Mouse (Mus musculus) CH12.LX (cell line): Measurements from ENCODE around the gene Mybph. TPM values are rescaled to one million over a fixed set of nuclear protein-coding genes. Genes with fewer than 3 reads are reported as not detected.

Experiments
- DNase-seq: peaks from one replicate; pipeline ENCODE4 v3.0.0-alpha.2; 2013; ENCODE audit errors: extremely low read depth
- H3K27ac ChIP-seq: 2 replicates; pipeline ENCODE4 v1.5.1; 2012; ENCODE audit warnings: low read depth, mild to moderate bottlenecking, control low read depth, moderate library complexity; ENCODE audit not compliant: insufficient read depth
- H3K27me3 ChIP-seq: replicated peaks from 2 replicates; pipeline ENCODE3; 2012; ENCODE audit warnings: inconsistent platforms
- H3K36me3 ChIP-seq, 2 experiments: replicated peaks in 1 of 2; 2 replicates each; pipeline versions ENCODE3 to v1.6.1; 2012; ENCODE audit warnings: inconsistent platforms in 1 of 2, low read length in 1 of 2, mild to moderate bottlenecking in 1 of 2, mixed read lengths in 1 of 2, moderate library complexity in 1 of 2; ENCODE audit not compliant: control insufficient read depth in 1 of 2, insufficient read depth in 1 of 2
- H3K4me1 ChIP-seq, 2 experiments: 2 replicates each; pipeline ENCODE4 v1.6.1; 2012; ENCODE audit warnings: inconsistent platforms in 1 of 2, moderate library complexity in 1 of 2; ENCODE audit not compliant: insufficient read depth in 2 of 2, control insufficient read depth in 1 of 2
- H3K4me2 ChIP-seq: 2 replicates; pipeline ENCODE4 v1.6.1; 2012; ENCODE audit warnings: low read depth, mild to moderate bottlenecking, control low read depth; ENCODE audit not compliant: poor library complexity, insufficient read depth, severe bottlenecking
- H3K4me3 ChIP-seq, 3 experiments: fragments of 150-350 bp in 1 of 3; sonication (generic) in 1 of 3; replicated peaks in 1 of 3; 2 replicates each; pipeline versions ENCODE3 to v1.5.1; 2011 to 2012; ENCODE audit warnings: low read depth in 2 of 3, low read length in 2 of 3, mild to moderate bottlenecking in 2 of 3, moderate library complexity in 2 of 3, control low read depth in 1 of 3, improper control_type of control experiment in 1 of 3, inconsistent platforms in 1 of 3, mixed read lengths in 1 of 3; ENCODE audit not compliant: poor library complexity in 1 of 3
- H3K79me2 ChIP-seq: replicated peaks from 2 replicates; pipeline ENCODE4 v1.6.1; 2012; ENCODE audit warnings: mild to moderate bottlenecking, moderate library complexity; ENCODE audit not compliant: control insufficient read depth, poor library complexity, insufficient read depth, severe bottlenecking; ENCODE audit errors: extremely low read depth
- H3K9ac ChIP-seq: 2 replicates; pipeline ENCODE4 v1.6.1; 2012; ENCODE audit warnings: low read depth, mild to moderate bottlenecking, control low read depth, moderate library complexity; ENCODE audit not compliant: insufficient read depth
- H3K9me3 ChIP-seq: replicated peaks from 2 replicates; pipeline ENCODE3; 2012; ENCODE audit warnings: low read length, inconsistent platforms, mixed read lengths
- CTCF ChIP-seq, 2 experiments: IDR thresholded peaks in 1 of 2; conservative IDR thresholded peaks in 1 of 2; 2 replicates each; pipeline ENCODE4 v1.5.1; 2011 to 2012; ENCODE audit warnings: low read depth in 2 of 2, low read length in 2 of 2, improper control_type of control experiment in 1 of 2, inconsistent platforms in 1 of 2, mild to moderate bottlenecking in 1 of 2, moderate library complexity in 1 of 2
- ETS1 ChIP-seq: conservative IDR thresholded peaks from 2 replicates; pipeline ENCODE4 v1.6.1; 2012; ENCODE audit warnings: low read depth, mild to moderate bottlenecking, inconsistent platforms, low read length, improper control_type of control experiment, moderate library complexity
- HCFC1 ChIP-seq: IDR thresholded peaks from 2 replicates; pipeline ENCODE4 v1.6.1; 2012; ENCODE audit warnings: low read depth, mild to moderate bottlenecking, inconsistent platforms, low read length, improper control_type of control experiment
- IRF4 ChIP-seq: IDR thresholded peaks from 2 replicates; pipeline ENCODE4 v1.6.1; 2014; ENCODE audit warnings: low read depth, mild to moderate bottlenecking, inconsistent platforms, low read length, improper control_type of control experiment
- JUND ChIP-seq: conservative IDR thresholded peaks from 2 replicates; pipeline ENCODE4 v1.6.1; 2011; ENCODE audit warnings: low read depth, low read length, improper control_type of control experiment
- KAT2A ChIP-seq: IDR thresholded peaks from 2 replicates; pipeline ENCODE4 v1.6.1; 2012; ENCODE audit warnings: low read length, improper control_type of control experiment, inconsistent platforms; ENCODE audit not compliant: insufficient replicate concordance
- MAX ChIP-seq: IDR thresholded peaks from 2 replicates; pipeline ENCODE4 v1.6.1; 2011; ENCODE audit warnings: low read length, improper control_type of control experiment
- MYC ChIP-seq: IDR thresholded peaks from 2 replicates; pipeline ENCODE4 v1.6.1; 2011; ENCODE audit warnings: low read depth, mild to moderate bottlenecking, improper control_type of control experiment, low read length
- POLR2A ChIP-seq: IDR thresholded peaks from 2 replicates; pipeline ENCODE4 v1.6.1; 2011; ENCODE audit warnings: low read depth, mild to moderate bottlenecking, improper control_type of control experiment, low read length
- RAD21 ChIP-seq: IDR thresholded peaks from 2 replicates; pipeline ENCODE4 v1.6.1; 2011; ENCODE audit warnings: low read depth, mild to moderate bottlenecking, low read length, improper control_type of control experiment, moderate library complexity
- TBP ChIP-seq: conservative IDR thresholded peaks from 2 replicates; pipeline ENCODE4 v1.6.1; 2011; ENCODE audit warnings: low read depth, low read length, improper control_type of control experiment
- USF2 ChIP-seq: conservative IDR thresholded peaks from 2 replicates; pipeline ENCODE4 v1.6.1; 2011; ENCODE audit warnings: low read depth, low read length, improper control_type of control experiment
- dilution Hi-C: fragments of 300-500 bp; cut with MboI; formaldehyde crosslinking; loops from 2 replicates; pipeline ENCODE4 v1.14.3; 2020; ENCODE audit warnings: low sequenced_read_pairs; ENCODE audit not compliant: extremely low pct_unique_long_range_greater_than_20kb, extremely low pct_ligation_motif_present
- in situ Hi-C: fragments of 300-500 bp; cut with MboI; formaldehyde crosslinking; loops from 3 replicates; pipeline ENCODE4 v1.14.3; 2019; ENCODE audit warnings: low sequenced_read_pairs, low pct_ligation_motif_present, low pct_unique_long_range_greater_than_20kb, mixed read lengths
- polyA plus RNA-seq: library from polyadenylated mRNA; unstranded; fragments of >175 nt; gene quantifications from 2 replicates; pipeline ENCODE4 v1.2.1, GENCODE M21; 2012; ENCODE audit warnings: low read depth; ENCODE audit not compliant: insufficient read length
- total RNA-seq, 2 experiments: library from RNA; depleted of rRNA; stranded (reverse); fragments of 300-350 nt in 1 of 2; fragments of >200 nt in 1 of 2; gene quantifications; 2 replicates each; pipeline ENCODE4 v1.2.3; 2012 to 2014

Mybph gene
- total and polyA plus RNA-seq, 3 experiments: 0.25 to 3.0 (median 0.51) TPM

DNA sequence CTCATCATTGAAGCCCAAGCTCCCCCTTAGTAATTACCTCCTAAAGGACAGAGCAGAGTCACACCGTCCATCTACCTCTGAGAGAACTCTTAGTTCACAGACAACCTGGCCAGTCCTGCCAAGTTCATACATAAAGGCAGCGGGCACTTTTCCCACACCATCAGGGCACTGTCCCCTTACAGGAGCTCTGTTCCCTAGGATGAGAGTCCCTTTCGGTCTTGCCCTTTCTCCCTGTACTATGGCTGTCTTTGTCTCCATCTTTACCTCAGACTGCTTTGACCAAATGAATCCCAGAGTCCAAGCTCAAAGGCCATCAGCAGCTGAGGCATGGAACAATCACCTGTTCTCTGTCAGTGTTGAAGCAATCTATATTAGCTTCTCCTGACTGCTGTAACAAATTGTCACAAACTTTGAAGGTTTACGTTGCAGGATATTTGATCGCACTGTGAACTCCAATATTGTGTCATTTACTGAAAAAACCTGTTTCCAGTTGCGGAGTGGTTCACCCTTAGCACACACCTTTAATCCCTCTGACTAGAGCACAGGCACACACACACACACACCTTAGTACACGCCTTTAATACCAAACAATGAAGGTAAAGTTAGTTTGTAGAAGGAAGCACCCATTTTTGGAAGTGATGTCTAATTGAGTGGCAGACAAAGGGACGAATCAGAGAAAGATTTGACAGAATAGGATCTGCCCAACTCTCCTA lies 24.1 kb upstream of the Mybph start:
- Histone ChIP-seq H3K36me3 (no peaks in the 10 kb centered on the region), H3K27me3 (no peaks in the 10 kb centered on the region), H3K9ac (no peak overlapping the region), H3K79me2 (no peaks in the 10 kb centered on the region), H3K27ac (no peak overlapping the region), H3K4me1 (0 out of 4 replicates have a peak, but pooled peaks cover 0 to 3% of the 10 kb centered on the region in 2 experiments), H3K4me3 (no peak overlapping the region), H3K4me2 (no peak overlapping the region), H3K9me3 (peaks cover 10% of the 10 kb centered on the region)
- dilution Hi-C loops: no loop called here
- in situ Hi-C loops: no loop called here
- DNase-seq: no peak
- no peak for TF ChIP-seq TBP

DNA sequence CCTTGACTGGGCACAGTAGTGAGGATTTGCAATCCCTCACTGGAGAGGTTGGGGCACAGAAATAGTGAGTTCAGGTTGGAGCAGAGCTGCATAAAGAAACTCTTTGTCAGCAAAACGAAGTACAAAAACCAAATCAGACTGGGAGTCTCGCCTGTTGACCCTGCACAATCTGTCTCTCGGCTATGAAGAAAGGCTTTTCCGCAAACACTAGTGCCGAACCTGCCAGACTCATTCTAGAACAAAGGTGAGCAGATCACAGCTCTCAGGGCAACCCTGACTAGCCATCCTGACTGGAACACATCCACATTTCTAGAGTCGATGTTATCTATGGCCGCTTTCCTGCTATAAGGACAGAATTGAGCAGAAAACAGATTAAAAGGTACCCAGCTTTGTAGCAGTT lies 20.2 kb upstream of the Mybph start:
- dilution Hi-C loops (no loop called here), in situ Hi-C loops (no loop called here)
- Histone ChIP-seq H3K4me3 (no peak overlapping the region), H3K9me3 (peaks cover 10% of the 10 kb centered on the region), H3K4me2 (no peak overlapping the region), H3K27me3 (no peaks in the 10 kb centered on the region), H3K79me2 (no peaks in the 10 kb centered on the region), H3K36me3 (no peaks in the 10 kb centered on the region), H3K27ac (no peak overlapping the region), H3K9ac (no peak overlapping the region), H3K4me1 (peaks cover 0 to 24% of the 10 kb centered on the region in 2 experiments; a peak in 2 of 4 replicates)
- DNase-seq: no peak
- TF ChIP-seq KAT2A: no peak

DNA sequence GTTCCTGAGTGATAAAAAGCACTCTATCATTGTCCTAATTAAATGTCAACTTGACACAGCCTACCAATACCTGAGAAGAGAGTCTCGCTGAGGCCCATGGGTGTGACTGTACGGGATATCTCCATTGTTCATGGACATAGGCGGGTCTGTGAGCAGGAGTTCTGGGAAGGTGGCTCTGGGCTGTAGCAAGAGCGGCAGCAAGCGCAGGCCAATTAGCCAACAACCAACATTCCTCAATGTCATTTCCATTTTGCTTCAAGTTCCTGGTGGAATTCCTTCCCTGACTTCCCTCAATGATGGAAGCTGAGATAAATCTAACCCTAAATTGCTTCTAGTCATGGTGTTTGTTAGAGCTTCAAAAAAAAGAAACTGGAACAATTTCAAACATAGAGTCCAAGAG lies 15.3 kb upstream of the Mybph start:
- no peak overlapping the region for H3K4me3 ChIP-seq
- no peaks in the 10 kb centered on the region for H3K79me2 ChIP-seq
- in situ Hi-C loops (no loop called here), dilution Hi-C loops (no loop called here)
- peaks cover 0 to 39% of the 10 kb centered on the region in 2 experiments; a peak in 2 of 4 replicates for H3K4me1 ChIP-seq
- H3K4me2 ChIP-seq: no peak overlapping the region
- H3K27ac ChIP-seq: no peak overlapping the region
- no peaks in the 10 kb centered on the region for H3K36me3 ChIP-seq
- TF ChIP-seq HCFC1: no peak
- TF ChIP-seq MAX: no peak
- TF ChIP-seq KAT2A: no peak
- no peak for TF ChIP-seq IRF4
- TF ChIP-seq MYC: no peak
- TF ChIP-seq RAD21: no peak
- no peak for TF ChIP-seq TBP
- TF ChIP-seq USF2: no peak
- no peak for TF ChIP-seq JUND
- no peak for TF ChIP-seq ETS1
- TF ChIP-seq CTCF (conservative IDR thresholded peaks at IDR 0.05 in 1 of 2, IDR thresholded peaks at IDR 0.05 in 1 of 2; ENCODE audit: low read depth in 2 of 2, low read length in 2 of 2): no peak
- no peak for TF ChIP-seq POLR2A
- TF ChIP-seq, all 38 proteins: peak for 0
- DNase-seq: no peak
- Histone ChIP-seq H3K9ac (no peak overlapping the region), H3K9me3 (no peaks in the 10 kb centered on the region), H3K27me3 (no peaks in the 10 kb centered on the region)
